Mouse (Mus musculus) hindlimb bud, embryonic 11.5 days (tissue): Measurements from ENCODE around the gene Fhl2.
A peak's percentile ranks its signal among the peaks of the same experiment; 100 is the strongest.

ENCODE experiments used
- DNase-seq: peaks from one replicate; pipeline ENCODE4 v3.0.0-alpha.2; 2012; ENCODE audit warnings: low read depth, low spot score; ENCODE audit errors: extremely low spot score

Fhl2 gene

GRCm38 (mm10) chr1:43117435-43117834, 79.3 kb downstream of the Fhl2 start:
- DNase-seq: no peak

GRCm38 (mm10) chr1:43112882-43113281, 83.9 kb downstream of the Fhl2 start:
- DNase-seq: no peak

- DNase-seq: no peak
Measured at GRCm38 (mm10) chr1:43110556-43110955, 86.2 kb downstream of the Fhl2 start.

- no peak for DNase-seq
Measured at GRCm38 (mm10) chr1:43108729-43109128, 88.1 kb downstream of the Fhl2 start.

GRCm38 (mm10) chr1:43098031-43098984, 98.5 kb downstream of the Fhl2 start, which contains the start of the genes Tgfbrap1 and AI597479:
Gene Tgfbrap1 (minus strand): TSS chr1:43098637.
Gene AI597479 (plus strand): TSS chr1:43098710.
- DNase-seq: peak; percentile 56

GRCm38 (mm10) chr1:43094206-43094605, 102.6 kb downstream of the Fhl2 start:
- DNase-seq: no peak

GRCm38 (mm10) chr1:43092056-43093015, 104.4 kb downstream of the Fhl2 start:
- no peak for DNase-seq

GRCm38 (mm10) chr1:43091306-43092055, 105.3 kb downstream of the Fhl2 start:
- no peak for DNase-seq

GRCm38 (mm10) chr1:43090418-43090817, 106.4 kb downstream of the Fhl2 start:
- DNase-seq: no peak

GRCm38 (mm10) chr1:43082946-43083345, 113.8 kb downstream of the Fhl2 start:
- DNase-seq: no peak

- no peak for DNase-seq
Measured at GRCm38 (mm10) chr1:43078124-43078523, 118.7 kb downstream of the Fhl2 start.

GRCm38 (mm10) chr1:43074791-43075190, 122.0 kb downstream of the Fhl2 start:
- DNase-seq: no peak
